Mouse (Mus musculus) thymus, adult 2 months (tissue): ENCODE results near the gene Srrm1.

Experiments used
- CTCF ChIP-seq: fragments of 200-500 bp; IDR thresholded peaks from 2 replicates; pipeline ENCODE4 v1.5.1; 2012; ENCODE audit warnings: mild to moderate bottlenecking, control low read depth, low read length, moderate library complexity, borderline replicate concordance; ENCODE audit not compliant: control insufficient read depth, poor library complexity, insufficient read depth; ENCODE audit errors: extremely low read depth
- POLR2A ChIP-seq: fragments of 200-500 bp; IDR thresholded peaks from 2 replicates; pipeline ENCODE4 v1.6.1; 2012; ENCODE audit warnings: mild to moderate bottlenecking, low read length, control low read depth, moderate library complexity; ENCODE audit not compliant: control insufficient read depth, poor library complexity, insufficient read depth; ENCODE audit errors: extremely low read depth

- TF ChIP-seq POLR2A (no peak), CTCF (no peak)
Measured at GRCm38 (mm10) chr4:135326046-135326445, 27.1 kb downstream of the Srrm1 start.
